Mouse (Mus musculus): ENCODE data around the gene Adam17. TPM values are rescaled to one million over a fixed set of nuclear protein-coding genes. Genes with fewer than 3 reads are reported as not detected.

Gene Adam17
- total RNA-seq, 2 experiments from 2014 or later = 17.1 to 18.7 TPM

Other genes starting within 250 kb of the Adam17 start
- 10 to 100 TPM; 16.5 to 18.6 TPM for gene Cpsf3, start 88.2 kb downstream of the Adam17 start, total RNA-seq (2021)
- gene Itgb1bp1, start 87.3 kb downstream of the Adam17 start, total RNA-seq (2021) = 10 to 100 TPM; 37.8 to 38.8 TPM
- gene Iah1, start 57.2 kb downstream of the Adam17 start, total RNA-seq (2021) = 1 to 10 TPM; 3.3 to 5.3 TPM
- 10 to 100 TPM; 18.7 to 28.8 TPM for gene Ywhaq, start 44.0 kb upstream of the Adam17 start, total RNA-seq (2021)